Mouse (Mus musculus) urinary bladder, postnatal 25 days (tissue): Measurements from ENCODE around the gene Zfpl1.
A peak's percentile ranks its signal among the peaks of the same experiment; 100 is the strongest.
"Not testable (repeated sequence)": the region's sequence is repeated elsewhere in the genome, so short reads cannot be mapped to it uniquely, and the experiment has no call there.

Source experiments
- DNase-seq: peaks from one replicate; pipeline ENCODE4 v3.0.0; 2022; ENCODE audit warnings: low spot score

Zfpl1 gene

DNA sequence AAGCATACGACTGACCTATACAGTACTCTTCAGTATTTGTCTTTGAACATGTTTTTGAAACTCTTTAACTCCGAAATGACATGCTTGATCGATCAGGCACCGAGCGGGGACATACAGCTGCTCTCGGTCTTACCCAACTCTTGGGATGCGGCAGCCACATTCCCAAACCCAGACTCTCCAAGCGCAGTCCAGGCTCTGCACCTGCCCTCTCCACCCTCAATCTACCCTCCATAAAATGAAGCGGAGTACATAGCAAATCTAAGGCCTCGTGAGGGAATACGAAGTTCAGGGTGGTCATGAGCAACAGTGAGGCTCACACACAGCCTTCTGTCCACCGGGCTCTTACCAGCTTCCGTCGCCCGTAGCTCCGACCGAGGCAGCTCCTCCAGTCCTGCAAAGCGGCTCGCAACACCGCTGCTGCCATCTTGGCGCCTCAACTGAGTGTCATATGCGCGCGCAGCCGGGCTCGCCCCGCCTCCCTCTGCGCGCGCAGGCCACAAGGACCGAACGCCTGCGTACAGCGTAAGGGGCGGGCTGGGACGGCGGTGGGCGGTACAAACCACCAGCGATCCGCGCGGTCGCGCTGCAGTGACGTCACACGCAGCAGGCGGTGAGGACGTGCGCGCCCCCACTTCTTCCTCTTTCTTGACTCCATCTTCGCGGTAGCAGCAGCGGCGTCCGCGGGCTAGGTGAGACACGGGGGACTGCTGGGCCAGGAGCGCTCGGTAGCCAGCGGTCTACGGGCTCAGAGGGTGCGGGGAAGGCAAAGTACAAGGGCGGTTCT is 27.3 kb downstream of the Zfpl1 start, which contains the start of the genes Mrpl49 and Fau:
Gene Mrpl49, minus strand, starts transcription at position 473 of the 784 bp plus-strand sequence.
Gene Fau, plus strand, starts transcription at position 532 of the 784 bp plus-strand sequence.
- peak; percentile 99 for DNase-seq

- no peak for DNase-seq
Measured at GRCm38 (mm10) chr19:6056696-6057095, 28.1 kb downstream of the Zfpl1 start.

GRCm38 (mm10) chr19:6054296-6054695 is 30.5 kb downstream of the Zfpl1 start:
- no peak for DNase-seq

DNA sequence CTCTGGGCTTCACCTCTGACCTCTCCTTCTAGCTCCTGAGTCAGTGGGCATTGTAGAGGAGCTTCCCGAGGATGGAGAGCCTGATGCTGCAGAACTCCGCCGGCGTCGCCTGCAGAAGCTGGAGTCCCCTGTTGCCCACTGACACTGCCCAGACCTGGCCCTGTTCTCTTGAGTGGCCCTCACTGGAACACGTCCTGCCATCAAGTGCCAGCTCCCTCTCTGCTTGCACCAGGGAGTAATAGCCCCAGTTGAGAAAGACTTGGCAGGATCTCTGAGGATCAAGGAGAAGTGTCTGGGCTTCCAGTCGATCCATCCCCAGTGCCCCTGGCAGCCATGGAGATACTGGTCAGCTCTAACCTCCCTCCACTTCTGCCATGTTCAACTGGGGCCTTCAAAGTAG is 32.2 kb downstream of the Zfpl1 start:
- DNase-seq: no peak

DNA sequence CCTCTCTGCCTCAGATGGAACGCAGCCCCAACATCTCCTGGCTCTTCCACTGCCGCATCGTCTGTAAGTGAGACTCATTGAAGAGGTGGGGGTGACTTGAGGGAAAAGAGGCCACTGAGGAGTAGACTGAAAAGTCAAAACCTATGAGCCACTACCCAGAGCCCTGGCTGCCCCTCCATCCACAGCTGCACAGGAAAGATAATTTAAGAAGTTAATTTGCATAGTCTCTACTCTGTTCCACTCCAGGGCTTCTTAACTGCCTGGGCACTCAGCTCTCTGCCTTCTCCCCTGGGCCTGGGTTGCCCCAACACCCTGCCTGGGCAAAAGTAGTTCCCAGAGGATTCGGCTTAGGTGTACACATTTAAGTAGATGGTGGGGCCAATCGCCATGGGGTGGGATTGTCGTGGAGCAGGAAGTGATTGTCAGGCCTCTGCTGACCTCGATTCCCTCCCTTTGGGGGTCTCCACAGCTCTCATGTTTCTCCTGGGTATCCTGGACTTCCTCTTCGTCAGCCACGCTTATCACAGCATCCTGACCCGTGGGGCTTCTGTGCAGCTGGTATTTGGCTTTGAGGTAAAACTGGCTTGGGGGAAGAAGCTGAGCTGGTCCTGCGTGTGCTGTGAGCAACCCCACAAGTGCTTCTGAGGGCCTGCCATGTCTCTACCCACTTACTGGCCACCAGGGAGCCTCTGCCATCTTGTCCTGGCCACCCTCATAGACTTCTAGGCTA is 35.9 kb downstream of the Zfpl1 start:
- DNase-seq: no peak

DNA sequence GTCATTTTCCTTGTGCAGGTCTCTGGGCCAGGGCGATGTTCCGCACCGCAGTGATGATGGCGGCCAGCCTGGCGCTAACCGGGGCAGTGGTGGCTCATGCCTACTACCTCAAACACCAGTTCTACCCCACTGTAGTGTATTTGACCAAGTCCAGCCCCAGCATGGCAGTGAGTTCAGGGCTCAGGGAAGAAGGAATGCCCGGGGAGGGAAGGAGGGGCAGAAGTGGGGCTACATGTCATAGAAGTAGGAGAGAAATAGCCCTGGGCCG is 36.9 kb downstream of the Zfpl1 start:
- no peak for DNase-seq

DNA sequence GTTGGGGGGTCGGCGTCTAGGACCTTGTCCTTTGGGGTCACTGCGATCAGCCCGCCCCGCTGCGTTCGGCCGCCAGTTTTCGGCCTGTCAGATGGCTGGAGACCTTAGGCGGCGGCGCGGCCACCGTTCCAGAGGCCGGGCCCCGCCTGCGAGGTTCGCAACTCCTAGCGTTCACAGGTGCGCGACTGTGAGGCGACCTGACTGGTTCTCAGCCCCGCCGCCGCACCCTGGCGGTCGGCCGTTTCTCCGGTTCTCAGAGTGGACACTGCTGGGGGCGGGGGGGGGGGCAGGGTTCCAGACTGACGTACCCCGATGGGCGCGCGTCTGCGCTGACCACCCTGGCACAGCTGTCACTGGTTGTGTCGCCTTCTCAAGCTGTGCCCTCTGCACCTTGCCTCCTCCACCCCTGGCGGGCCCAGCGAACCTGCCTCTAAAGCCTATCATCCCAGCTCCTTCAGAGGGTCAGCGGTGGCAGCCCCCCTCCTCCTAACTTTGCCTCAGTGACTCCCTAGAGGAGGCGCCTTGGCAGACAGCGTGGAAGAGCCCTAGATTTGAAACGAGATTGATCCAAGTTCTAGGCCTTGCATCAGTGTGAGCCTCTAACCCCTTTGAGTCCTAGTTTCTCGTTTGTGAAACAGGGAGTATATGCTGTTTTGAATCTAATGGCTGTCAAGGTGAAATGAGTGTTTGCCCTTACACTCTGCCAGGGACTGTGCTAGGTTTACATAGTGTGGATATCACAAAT is 37.4 kb downstream of the Zfpl1 start:
- DNase-seq: no peak

GRCm38 (mm10) chr19:6046294-6047153 is 38.2 kb downstream of the Zfpl1 start, which contains the start of gene Syvn1:
Gene Syvn1, plus strand, starts transcription at chr19:6046576.
- peak; percentile 86 for DNase-seq

GRCm38 (mm10) chr19:6045366-6046293 is 39.1 kb downstream of the Zfpl1 start:
- no peak for DNase-seq

GRCm38 (mm10) chr19:6044102-6044501 is 40.7 kb downstream of the Zfpl1 start:
- DNase-seq: not testable (repeated sequence)

DNA sequence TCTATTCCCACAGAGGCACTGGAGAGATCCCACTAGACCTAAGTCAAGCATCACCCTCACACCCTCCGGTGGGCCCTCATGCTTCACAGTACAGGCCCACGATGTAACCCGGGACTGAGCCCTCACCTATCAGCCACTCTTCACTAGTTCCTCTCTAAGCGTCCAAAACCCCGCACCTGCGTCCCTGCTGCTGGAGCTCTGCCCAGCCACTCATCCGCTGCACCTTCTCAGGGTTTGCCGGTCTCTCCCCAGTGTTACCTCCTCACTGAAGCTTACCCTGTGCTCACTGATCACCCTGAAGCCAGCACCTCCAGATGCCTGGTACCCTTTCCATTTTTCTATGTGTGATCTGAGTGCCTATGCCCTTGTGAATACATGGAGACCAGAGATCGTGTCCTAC is 42.5 kb downstream of the Zfpl1 start:
- no peak for DNase-seq

GRCm38 (mm10) chr19:6040002-6040401 is 44.8 kb downstream of the Zfpl1 start:
- no peak for DNase-seq

DNA sequence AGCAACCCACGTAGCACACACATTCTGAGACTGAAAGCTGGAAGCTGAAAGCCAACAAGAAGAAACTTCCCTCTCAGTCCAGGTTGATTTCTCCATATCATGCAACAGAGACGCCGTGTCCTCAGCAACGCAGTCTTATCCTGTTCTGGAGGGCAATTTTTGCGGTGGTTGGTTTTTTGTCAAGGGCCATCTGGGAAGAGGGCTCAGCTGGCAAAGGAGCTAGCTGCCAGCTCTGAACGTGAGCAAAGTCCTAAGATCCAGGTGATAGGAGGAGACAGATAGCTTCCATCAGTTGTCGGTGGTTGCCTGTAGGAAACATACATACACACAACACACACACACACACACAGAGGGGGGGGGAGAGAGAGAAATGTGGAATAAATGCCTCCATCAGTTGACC is 46.4 kb downstream of the Zfpl1 start:
- no peak for DNase-seq

- DNase-seq: no peak
Measured at GRCm38 (mm10) chr19:6037695-6038094, 47.1 kb downstream of the Zfpl1 start.

- DNase-seq: no peak
Measured at GRCm38 (mm10) chr19:6035966-6036585, 48.7 kb downstream of the Zfpl1 start.
